Mouse (Mus musculus): Measurements from ENCODE around the gene Ccl1. TPM values are rescaled to one million over a fixed set of nuclear protein-coding genes. Genes with fewer than 3 reads are reported as not detected.

The Ccl1 gene
- total and polyA plus RNA-seq, 3 experiments = 95.3 to 153 (median 133) TPM

GRCm38 (mm10) chr11:82159126-82159525 is 146.4 kb downstream of the Ccl1 start:
- in situ Hi-C loops (cut with MboI; ENCODE audit: low pct_ligation_motif_present, low pct_unique_long_range_greater_than_20kb, low sequenced_read_pairs) (no loop called here), dilution Hi-C loops (cut with MboI; ENCODE audit: extremely low pct_ligation_motif_present, extremely low pct_unique_long_range_greater_than_20kb, low sequenced_read_pairs) (no loop called here)
- Histone ChIP-seq H3K27me3 (replicated peaks) (peaks cover 62% of the 10 kb centered on the region), H3K27ac (ENCODE audit: insufficient read depth, low read depth) (no peak overlapping the region), H3K4me1 (ENCODE audit: control insufficient read depth in 1 of 2, insufficient read depth in 2 of 2) (peaks cover 0 to 2% of the 10 kb centered on the region in 2 experiments; a peak in 1 of 4 replicates), H3K4me2 (ENCODE audit: insufficient read depth, low read depth, poor library complexity, severe bottlenecking) (no peak overlapping the region), H3K4me3 (replicated peaks in 1 of 3; ENCODE audit: low read depth in 2 of 3, low read length in 2 of 3, poor library complexity in 1 of 3) (no peak overlapping the region), H3K36me3 (replicated peaks in 1 of 2; ENCODE audit: control insufficient read depth in 1 of 2, insufficient read depth in 1 of 2, low read length in 1 of 2) (no peaks in the 10 kb centered on the region), H3K9ac (ENCODE audit: insufficient read depth, low read depth) (no peak overlapping the region), H3K79me2 (replicated peaks; ENCODE audit: control insufficient read depth, extremely low read depth, insufficient read depth, poor library complexity, severe bottlenecking) (no peaks in the 10 kb centered on the region), H3K9me3 (replicated peaks; ENCODE audit: low read length) (no peaks in the 10 kb centered on the region)
- DNase-seq (ENCODE audit: extremely low read depth) = no peak
- TF ChIP-seq ZC3H11A (IDR thresholded peaks at IDR 0.05; ENCODE audit: low read depth, low read length) = no peak
- no peak for TF ChIP-seq TBP (conservative IDR thresholded peaks at IDR 0.05; ENCODE audit: low read depth, low read length)
- no peak for TF ChIP-seq MXI1 (IDR thresholded peaks at IDR 0.05; ENCODE audit: low read depth, low read length)
- no peak for TF ChIP-seq MAFK (IDR thresholded peaks at IDR 0.05; ENCODE audit: insufficient replicate concordance, low read length)
- TF ChIP-seq NELFE (IDR thresholded peaks at IDR 0.05; ENCODE audit: low read depth, low read length) = no peak
- TF ChIP-seq MYC (IDR thresholded peaks at IDR 0.05; ENCODE audit: low read depth, low read length) = no peak
- no peak for TF ChIP-seq EP300 (IDR thresholded peaks at IDR 0.05; ENCODE audit: low read length)
- TF ChIP-seq SIN3A (IDR thresholded peaks at IDR 0.05; ENCODE audit: low read length) = no peak
- TF ChIP-seq USF2 (conservative IDR thresholded peaks at IDR 0.05; ENCODE audit: low read depth, low read length) = no peak
- no peak for TF ChIP-seq MAX (IDR thresholded peaks at IDR 0.05; ENCODE audit: low read length)
- TF ChIP-seq ZNF384 (IDR thresholded peaks at IDR 0.05; ENCODE audit: low read depth, low read length) = no peak
- TF ChIP-seq JUND (conservative IDR thresholded peaks at IDR 0.05; ENCODE audit: low read depth, low read length) = no peak
- TF ChIP-seq ETS1 (conservative IDR thresholded peaks at IDR 0.05; ENCODE audit: low read depth, low read length) = no peak
- no peak for TF ChIP-seq RAD21 (IDR thresholded peaks at IDR 0.05; ENCODE audit: low read depth, low read length)
- no peak for TF ChIP-seq E2F4 (IDR thresholded peaks at IDR 0.05; ENCODE audit: insufficient replicate concordance, low read depth, low read length)

DNA sequence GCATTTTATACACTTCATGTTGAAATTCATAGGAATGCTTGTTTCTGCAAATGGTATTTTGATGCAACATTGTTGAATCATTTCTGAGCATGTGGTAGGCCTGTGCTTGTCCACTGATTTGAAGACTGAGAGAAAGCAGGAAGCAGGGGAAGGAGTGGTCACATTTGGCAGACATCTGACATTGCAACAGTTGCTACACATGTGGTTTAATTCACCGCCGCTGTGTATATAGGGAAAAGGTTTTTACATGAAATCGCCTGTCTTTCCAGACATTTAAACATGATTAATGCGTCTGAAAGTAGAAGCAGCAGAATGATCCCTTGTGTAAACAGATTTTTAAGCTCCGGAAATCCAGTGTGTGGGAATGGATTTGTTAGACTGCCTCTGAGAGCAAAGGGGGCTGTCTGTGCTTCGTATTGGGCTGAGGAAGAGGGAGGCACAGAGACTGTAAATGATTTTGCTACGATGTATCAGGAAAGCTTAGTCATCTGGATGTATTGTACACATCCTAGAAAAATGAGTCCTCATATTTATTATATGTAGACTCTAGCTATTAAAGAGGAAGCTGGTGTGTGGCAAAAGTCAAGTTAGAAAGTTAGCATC is 165.9 kb downstream of the Ccl1 start:
- H3K36me3 ChIP-seq (replicated peaks in 1 of 2; ENCODE audit: control insufficient read depth in 1 of 2, insufficient read depth in 1 of 2, low read length in 1 of 2) = no peaks in the 10 kb centered on the region
- peaks cover 54% of the 10 kb centered on the region for H3K27me3 ChIP-seq (replicated peaks)
- in situ Hi-C loops (cut with MboI; ENCODE audit: low pct_ligation_motif_present, low pct_unique_long_range_greater_than_20kb, low sequenced_read_pairs) = no loop called here
- H3K4me3 ChIP-seq (replicated peaks in 1 of 3; ENCODE audit: low read depth in 2 of 3, low read length in 2 of 3, poor library complexity in 1 of 3) = no peak overlapping the region
- no peaks in the 10 kb centered on the region; the same call in 1 of the 2 replicates for H3K79me2 ChIP-seq (replicated peaks; ENCODE audit: control insufficient read depth, extremely low read depth, insufficient read depth, poor library complexity, severe bottlenecking)
- dilution Hi-C loops (cut with MboI; ENCODE audit: extremely low pct_ligation_motif_present, extremely low pct_unique_long_range_greater_than_20kb, low sequenced_read_pairs) = no loop called here
- H3K9me3 ChIP-seq (replicated peaks; ENCODE audit: low read length) = no peaks in the 10 kb centered on the region
- TF ChIP-seq UBTF (IDR thresholded peaks at IDR 0.05; ENCODE audit: low read depth, low read length) = no peak
- no peak for TF ChIP-seq POLR2A (IDR thresholded peaks at IDR 0.05; ENCODE audit: low read depth, low read length)
- no peak for TF ChIP-seq CHD1 (IDR thresholded peaks at IDR 0.05; ENCODE audit: low read depth, low read length)
- TF ChIP-seq NRF1 (IDR thresholded peaks at IDR 0.05; ENCODE audit: low read depth, low read length) = no peak
- no peak for TF ChIP-seq TCF12 (IDR thresholded peaks at IDR 0.05; ENCODE audit: low read depth, low read length)
- no peak for TF ChIP-seq JUN (IDR thresholded peaks at IDR 0.05; ENCODE audit: insufficient read depth, low read depth, low read length)
- TF ChIP-seq CTCF (conservative IDR thresholded peaks at IDR 0.05 in 1 of 2, IDR thresholded peaks at IDR 0.05 in 1 of 2; ENCODE audit: low read depth in 2 of 2, low read length in 2 of 2) = no peak
- TF ChIP-seq POLR2AphosphoS2 (IDR thresholded peaks at IDR 0.05; ENCODE audit: low read depth, low read length) = no peak
- H3K4me1 ChIP-seq (ENCODE audit: control insufficient read depth in 1 of 2, insufficient read depth in 2 of 2) = no peaks in the 10 kb centered on the region
- no peak for DNase-seq (ENCODE audit: extremely low read depth)
- no peak overlapping the region for H3K4me2 ChIP-seq (ENCODE audit: insufficient read depth, low read depth, poor library complexity, severe bottlenecking)
- no peak overlapping the region for H3K27ac ChIP-seq (ENCODE audit: insufficient read depth, low read depth)
- no peak overlapping the region for H3K9ac ChIP-seq (ENCODE audit: insufficient read depth, low read depth)

Measured in CH12.LX (cell line).